Mouse (Mus musculus) lung, postnatal 36 days (tissue): ENCODE results near the gene Aplp1.
A peak's percentile ranks its signal among the peaks of the same experiment; 100 is the strongest.
"Not testable (repeated sequence)": the region's sequence is repeated elsewhere in the genome, so short reads cannot be mapped to it uniquely, and the experiment has no call there.

Source experiments
- DNase-seq: peaks from one replicate; pipeline ENCODE4 v3.0.0; 2022; ENCODE audit warnings: mixed read lengths

Aplp1 gene

GRCm38 (mm10) chr7:30444971-30445751 lies at the start of gene Aplp1:
Gene Aplp1, minus strand, starts transcription at chr7:30445535.
- DNase-seq: peak; percentile 62

- DNase-seq: no peak
Measured at GRCm38 (mm10) chr7:30493401-30493931, 48.1 kb upstream of the Aplp1 start, which contains the start of gene Prodh2. Gene Prodh2, plus strand, starts transcription at chr7:30493622.

DNA sequence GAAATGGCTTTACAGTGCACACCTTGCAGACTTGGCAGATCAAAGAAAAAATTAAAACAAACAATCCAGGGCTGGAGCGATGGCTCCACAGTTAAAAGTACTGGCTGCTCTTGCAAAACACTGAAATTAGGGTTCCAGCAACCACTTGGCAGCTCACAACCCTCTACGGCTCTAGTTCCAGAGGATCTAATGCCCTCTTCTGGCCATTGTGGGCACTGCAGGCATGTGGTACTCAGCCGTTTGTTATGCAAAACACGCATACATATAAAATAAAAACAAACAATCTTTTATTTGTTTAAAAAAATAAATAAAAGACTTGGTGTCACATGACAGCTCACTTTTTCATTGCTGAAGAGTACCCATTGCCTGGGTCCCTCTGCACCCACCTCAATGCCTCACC lies 47.4 kb upstream of the Aplp1 start:
- peak; percentile 88 for DNase-seq

GRCm38 (mm10) chr7:30490957-30491307 lies 45.6 kb upstream of the Aplp1 start:
- DNase-seq: no peak

DNA sequence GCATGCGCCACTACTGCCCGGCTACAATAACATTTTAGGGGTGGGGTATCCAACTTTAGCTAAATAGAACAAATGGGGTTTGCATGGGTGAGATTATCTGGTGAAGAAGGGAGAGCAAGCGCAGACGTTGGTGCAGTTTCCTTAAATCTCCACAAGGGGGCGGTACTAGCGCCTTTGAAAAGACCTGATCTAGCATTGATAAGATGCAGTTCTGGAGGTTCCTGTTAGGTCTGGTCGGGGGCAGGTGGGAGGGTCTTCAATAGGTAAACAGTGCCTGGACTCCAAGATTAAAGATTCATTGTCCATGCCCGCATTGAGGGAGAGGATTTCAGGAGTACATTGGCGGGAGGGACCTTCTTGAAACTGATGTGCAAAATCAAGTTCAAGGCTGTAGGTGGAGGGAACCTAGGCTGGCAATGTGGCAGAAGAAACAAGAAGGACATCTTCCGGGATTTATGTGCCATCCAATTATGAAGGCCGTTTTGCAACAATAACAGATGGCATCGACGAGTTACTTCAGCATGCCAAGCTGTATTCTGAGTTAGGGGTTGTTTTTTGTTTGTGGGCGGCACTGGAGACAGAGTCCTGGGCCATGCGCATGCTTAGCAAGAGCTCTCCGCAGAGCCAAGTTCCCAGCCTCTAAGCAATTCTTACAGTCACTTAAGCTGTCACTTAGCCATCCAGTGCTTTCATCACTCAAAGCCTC lies 45.1 kb upstream of the Aplp1 start:
- DNase-seq: peak; percentile 38

GRCm38 (mm10) chr7:30484250-30484649 lies 38.9 kb upstream of the Aplp1 start:
- no peak for DNase-seq

- DNase-seq: no peak
Measured at GRCm38 (mm10) chr7:30477415-30478381, 32.4 kb upstream of the Aplp1 start.

- not testable (repeated sequence) for DNase-seq
Measured at GRCm38 (mm10) chr7:30476136-30476535, 30.8 kb upstream of the Aplp1 start.

DNA sequence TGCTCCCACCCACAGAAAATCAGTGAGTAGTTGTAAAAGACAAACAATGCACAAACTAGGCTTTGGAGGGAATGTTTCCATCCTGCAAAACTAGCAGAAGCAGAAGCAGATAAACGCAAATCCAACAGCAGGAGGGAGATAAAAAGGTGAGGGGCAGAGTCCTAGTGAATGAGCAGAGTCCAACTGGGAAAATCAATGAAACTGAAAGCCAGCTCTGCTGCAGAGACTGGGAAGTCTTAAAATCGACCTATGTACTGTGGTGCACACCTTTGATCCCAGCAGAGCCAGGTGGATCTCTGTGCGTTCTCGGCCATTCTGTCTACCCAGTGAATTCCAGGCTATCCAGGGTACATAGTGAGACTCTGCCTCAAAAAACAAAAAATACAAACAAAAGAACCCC lies 29.7 kb upstream of the Aplp1 start:
- DNase-seq: no peak

GRCm38 (mm10) chr7:30472411-30472810 lies 27.1 kb upstream of the Aplp1 start:
- DNase-seq: peak; percentile 53

DNA sequence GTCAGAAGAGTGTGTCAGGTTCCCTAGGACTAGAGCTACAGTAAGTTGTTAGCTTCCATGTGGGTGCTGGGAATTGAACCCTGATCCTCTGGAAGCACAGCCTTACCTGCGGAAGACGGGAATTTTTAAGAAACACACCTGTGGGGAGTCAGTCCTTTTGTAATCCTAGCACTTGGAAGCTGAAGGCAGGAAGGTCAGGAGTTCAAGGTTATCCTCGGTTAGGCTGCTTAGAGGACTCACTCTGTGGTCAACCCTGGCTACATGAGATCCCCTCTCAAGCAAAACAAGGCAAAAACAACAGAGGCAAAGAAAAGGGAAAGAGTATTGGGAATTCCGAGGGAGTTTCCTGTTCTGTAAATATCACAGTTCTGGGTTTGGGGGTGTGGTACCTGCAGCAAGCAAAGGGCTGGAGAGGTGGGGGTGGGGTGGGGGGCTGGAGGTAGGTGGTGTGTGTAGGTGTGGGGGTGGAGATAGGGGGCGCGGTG lies 19.5 kb upstream of the Aplp1 start:
- DNase-seq: no peak

- DNase-seq: no peak
Measured at GRCm38 (mm10) chr7:30463996-30464395, 18.7 kb upstream of the Aplp1 start.

DNA sequence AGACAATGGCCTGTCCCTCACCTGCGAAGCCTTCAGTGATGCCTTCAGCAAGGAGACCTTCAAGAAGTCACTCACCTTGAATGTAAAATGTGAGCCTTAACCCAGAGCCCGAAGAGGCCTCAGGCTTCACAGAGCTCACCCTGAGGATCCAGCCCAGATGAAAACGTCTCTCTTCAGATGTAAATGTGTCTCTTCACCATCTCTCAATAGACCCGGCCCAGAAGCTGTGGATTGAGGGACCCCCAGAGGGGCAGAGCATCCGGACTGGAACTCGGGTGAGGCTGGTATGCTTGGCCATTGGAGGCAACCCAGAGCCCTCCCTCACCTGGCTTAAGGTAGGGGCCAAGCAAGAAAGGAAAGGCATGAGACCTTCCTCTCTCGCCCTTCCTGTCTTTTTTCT lies 18.2 kb upstream of the Aplp1 start:
- no peak for DNase-seq

GRCm38 (mm10) chr7:30459484-30459883 lies 14.1 kb upstream of the Aplp1 start:
- DNase-seq: no peak

- DNase-seq: no peak
Measured at GRCm38 (mm10) chr7:30457629-30458330, 12.4 kb upstream of the Aplp1 start, which contains the start of the genes Kirrel2 and Nphs1. Gene Kirrel2, minus strand, starts transcription at chr7:30457690. Gene Nphs1, plus strand, starts transcription at chr7:30458315.

GRCm38 (mm10) chr7:30456911-30457628 lies 11.7 kb upstream of the Aplp1 start:
- DNase-seq: no peak

GRCm38 (mm10) chr7:30456487-30456886 lies 11.2 kb upstream of the Aplp1 start:
- no peak for DNase-seq

DNA sequence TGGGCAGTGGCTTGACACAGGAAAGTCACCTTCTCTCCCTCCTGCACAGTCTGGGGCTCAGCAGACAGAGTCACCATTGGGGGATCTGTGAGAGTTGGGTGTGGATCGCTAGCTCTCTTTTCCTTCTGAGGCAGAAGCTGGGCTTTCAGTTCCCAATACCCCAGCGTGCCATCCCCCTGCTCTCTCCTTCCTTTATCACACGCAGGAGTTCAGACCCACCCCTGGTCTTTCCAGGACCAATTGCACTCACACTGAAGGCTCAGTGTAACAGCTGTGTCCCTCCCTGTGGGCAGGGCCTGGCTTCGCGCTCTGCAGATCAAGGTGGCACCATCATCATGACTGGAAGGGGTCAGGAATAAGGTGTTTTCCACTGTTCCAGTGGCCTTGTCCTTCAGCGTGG lies 8.9 kb upstream of the Aplp1 start:
- no peak for DNase-seq

DNA sequence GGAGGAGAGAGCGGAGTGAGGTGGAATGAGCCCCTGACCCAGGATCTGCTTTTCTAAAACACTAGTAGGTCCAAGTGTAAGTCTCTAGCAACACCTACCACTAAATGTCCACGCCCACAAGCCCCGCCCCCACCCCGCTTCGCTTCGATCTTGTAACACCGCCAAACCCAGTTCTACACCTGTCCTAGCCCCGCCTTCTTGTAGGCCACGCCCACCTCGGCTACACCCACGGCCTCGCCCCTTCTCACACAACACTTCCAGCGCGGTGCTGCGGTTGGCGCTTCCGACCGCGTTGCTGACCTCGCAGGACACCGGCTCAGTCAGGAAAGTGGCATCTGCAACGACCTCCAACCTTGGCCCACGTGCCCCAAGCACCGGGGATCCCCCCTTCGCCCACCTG lies 8.4 kb upstream of the Aplp1 start:
- DNase-seq: peak; percentile 66

DNA sequence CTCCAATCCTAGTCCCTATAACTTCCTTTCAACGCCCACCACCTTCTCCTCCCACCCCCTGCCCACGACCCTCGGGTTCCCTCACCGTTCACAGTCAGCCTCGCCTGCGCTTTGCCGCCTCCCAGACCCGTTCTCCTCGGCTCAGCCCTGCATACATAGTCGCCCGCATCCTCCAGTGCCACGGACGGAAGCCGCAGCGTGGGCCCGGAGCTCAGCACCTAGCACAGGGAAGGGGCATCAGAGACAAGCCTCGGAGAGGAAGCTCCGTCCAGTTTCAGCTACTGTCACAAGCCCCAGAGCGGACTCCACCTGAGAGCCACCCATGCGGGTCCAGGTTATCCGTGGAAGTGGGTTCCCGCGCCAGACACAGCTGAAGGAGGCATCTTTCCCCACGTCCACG lies 8.0 kb upstream of the Aplp1 start:
- DNase-seq: no peak

DNA sequence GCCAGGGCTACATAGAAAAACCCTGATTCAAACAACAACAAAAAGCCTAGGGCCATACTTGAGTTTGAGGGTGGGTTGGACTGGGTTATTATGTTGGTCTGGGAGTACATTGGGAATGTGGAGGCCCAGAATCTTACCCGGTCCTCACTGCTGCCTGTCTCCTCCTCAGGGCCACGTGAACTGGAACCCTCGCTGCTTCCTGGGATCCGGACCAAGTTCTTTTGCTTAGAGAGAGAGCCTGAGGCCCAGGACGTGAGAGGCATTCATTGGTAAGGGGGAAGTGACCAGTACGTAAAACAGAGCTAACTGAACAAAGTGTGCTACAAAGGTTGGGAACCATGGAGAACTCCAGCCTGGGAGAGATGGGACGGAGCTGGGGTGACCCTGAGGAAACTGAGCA lies 4.9 kb upstream of the Aplp1 start:
- DNase-seq: no peak
